Mouse (Mus musculus): ENCODE data around the gene Lgals3bp.
A peak's percentile ranks its signal among the peaks of the same experiment; 100 is the strongest.
"Not testable (repeated sequence)": the region's sequence is repeated elsewhere in the genome, so short reads cannot be mapped to it uniquely, and the experiment has no call there.

Lgals3bp gene

DNA sequence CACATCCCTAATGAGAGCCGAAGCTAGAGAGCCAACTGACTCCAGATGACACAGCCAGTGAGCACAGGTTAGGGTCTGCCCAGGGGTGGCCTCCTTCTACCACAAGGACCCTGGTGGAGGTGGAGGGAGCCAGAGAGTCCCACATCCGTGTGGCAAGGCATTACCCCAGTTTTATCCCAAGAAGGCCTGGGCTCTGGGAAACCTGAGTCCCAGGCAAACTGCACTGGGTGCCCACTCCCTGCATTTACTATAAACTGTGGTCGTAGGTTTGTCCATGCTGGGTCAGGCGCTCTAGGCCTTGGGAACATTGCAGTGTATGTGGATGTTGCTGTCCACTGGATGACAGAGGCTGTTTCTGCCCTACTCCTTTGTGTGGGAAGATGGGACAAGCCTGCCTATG is 697 bp downstream of the Lgals3bp start:
- peak in 1 of 2 experiments; percentile 11 for DNase-seq (ENCODE audit: low spot score in 2 of 2)

GRCm38 (mm10) chr11:118400566-118400936 is 1.3 kb downstream of the Lgals3bp start:
- DNase-seq (ENCODE audit: low spot score in 2 of 2) = peak in 1 of 2 experiments; percentile 13

- DNase-seq (ENCODE audit: low spot score in 2 of 2) = no peak
These were observed 1.9 kb downstream of the Lgals3bp start for GRCm38 (mm10) chr11:118399891-118400565.

GRCm38 (mm10) chr11:118397806-118398530 is 3.9 kb downstream of the Lgals3bp start:
- no peak for DNase-seq (ENCODE audit: low spot score in 2 of 2)

- DNase-seq (ENCODE audit: low spot score in 2 of 2) = no peak
These were observed 7.4 kb downstream of the Lgals3bp start for GRCm38 (mm10) chr11:118394538-118394937.

DNA sequence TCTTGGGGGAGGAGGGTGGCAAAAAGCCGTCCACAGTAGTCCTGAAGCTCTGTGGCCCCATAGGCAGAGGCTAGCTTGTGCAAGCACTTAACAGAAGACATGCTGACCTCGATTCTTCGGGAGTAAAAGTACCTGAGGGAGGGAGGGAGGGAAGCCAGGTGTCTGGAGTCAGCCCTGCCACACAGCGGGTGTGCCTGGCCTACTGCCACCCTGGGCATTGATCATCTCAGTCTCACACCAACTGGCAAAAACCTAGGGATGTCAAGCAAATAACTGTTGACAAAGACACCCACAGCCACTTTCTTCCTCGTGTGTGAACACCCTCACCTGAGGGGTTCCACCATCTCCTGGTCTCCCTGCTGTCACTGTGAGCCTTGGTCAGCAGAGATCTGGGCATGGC is 7.9 kb downstream of the Lgals3bp start:
- no peak for DNase-seq (ENCODE audit: low spot score in 2 of 2)

DNA sequence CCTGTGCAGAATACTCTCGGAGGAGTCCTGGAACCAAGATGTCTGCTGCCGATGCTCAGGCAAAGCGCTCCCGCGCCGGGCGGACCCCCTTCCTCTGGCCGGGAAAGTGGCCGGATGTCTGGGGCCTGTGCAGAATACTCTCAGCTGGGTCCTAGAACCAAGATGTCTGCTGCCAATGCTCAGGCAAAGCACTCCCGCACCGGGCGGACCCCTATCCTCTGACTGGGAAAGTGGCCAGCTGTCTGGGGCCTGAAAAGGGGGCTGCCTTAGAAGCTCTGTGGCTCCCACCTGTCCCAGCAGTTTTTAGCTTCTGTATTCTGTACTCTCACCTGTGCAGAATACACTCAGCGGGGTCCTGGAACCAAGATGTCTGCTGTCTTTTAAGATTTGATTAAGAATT is 14.1 kb downstream of the Lgals3bp start:
- not testable (repeated sequence) for DNase-seq (ENCODE audit: low spot score in 2 of 2)

GRCm38 (mm10) chr11:118379251-118380009 is 22.5 kb downstream of the Lgals3bp start:
- peak; percentile 73 to 91 for DNase-seq (ENCODE audit: low spot score in 2 of 2)

- peak in 1 of 2 experiments; percentile 53 for DNase-seq (ENCODE audit: low spot score in 2 of 2)
These were observed 23.2 kb downstream of the Lgals3bp start for GRCm38 (mm10) chr11:118378656-118379055.

DNA sequence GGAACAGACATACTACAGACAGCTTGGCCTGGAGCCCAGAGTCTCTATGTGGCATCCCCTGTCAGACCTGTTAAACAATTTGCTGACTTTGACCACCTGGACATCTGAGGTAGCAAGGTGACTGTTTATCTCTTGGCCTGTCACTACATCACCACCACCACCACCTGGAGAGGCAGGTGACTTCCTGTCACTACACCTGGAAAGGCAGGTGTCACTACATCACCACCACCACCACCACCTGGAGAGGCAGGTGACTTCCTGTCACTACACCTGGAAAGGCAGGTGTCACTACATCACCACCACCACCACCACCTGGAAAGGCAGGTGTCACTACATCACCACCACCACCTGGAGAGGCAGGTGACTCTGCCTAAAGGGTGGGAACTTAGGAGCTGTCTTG is 25.6 kb downstream of the Lgals3bp start:
- DNase-seq (ENCODE audit: low spot score in 2 of 2) = not testable (repeated sequence)

DNA sequence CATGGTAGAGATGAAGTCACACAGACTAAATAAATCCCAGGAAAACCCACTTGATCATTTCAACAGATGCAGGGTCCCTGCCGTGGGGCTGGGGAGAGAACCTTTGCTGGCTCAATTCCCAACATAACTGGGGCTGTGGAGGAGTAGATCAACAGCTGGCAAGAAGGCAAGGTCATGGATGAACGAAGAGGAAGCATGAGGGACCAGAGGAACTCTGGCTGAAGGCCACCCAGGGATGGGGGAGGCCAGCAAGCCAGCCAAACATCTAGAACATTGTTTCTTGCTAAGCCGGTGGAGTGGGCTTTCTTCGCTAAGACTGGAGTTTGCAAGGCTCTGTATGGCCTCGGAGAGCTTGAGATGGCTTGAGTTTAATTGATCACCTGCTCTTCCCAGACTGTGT is 26.0 kb downstream of the Lgals3bp start:
- DNase-seq (ENCODE audit: low spot score in 2 of 2) = no peak

GRCm38 (mm10) chr11:118375461-118375860 is 26.4 kb downstream of the Lgals3bp start:
- DNase-seq (ENCODE audit: low spot score in 2 of 2) = no peak

- DNase-seq (ENCODE audit: low spot score in 2 of 2) = no peak
These were observed 26.9 kb downstream of the Lgals3bp start for GRCm38 (mm10) chr11:118375006-118375405.

GRCm38 (mm10) chr11:118374506-118374905 is 27.4 kb downstream of the Lgals3bp start:
- DNase-seq (ENCODE audit: low spot score in 2 of 2) = no peak

DNA sequence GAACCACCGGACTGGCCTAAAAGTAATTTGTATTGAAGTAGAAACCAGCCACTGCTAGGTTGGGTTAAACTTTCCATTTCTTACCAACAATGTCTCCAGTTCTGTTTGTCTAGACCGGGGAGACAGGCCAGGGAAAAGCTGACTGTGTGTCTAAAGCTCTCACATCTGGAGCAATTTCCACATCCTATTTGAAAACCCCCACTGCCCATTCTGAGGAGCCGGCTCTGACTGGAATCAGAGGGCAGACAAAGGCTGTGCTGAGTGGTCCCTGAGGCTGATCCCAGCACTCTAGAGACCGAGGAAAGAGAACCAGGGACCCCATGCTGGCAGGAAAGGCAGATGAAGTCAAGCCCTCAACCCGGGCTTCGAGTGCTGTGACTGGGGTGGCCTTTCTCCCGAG is 29.3 kb downstream of the Lgals3bp start:
- DNase-seq (ENCODE audit: low spot score in 2 of 2) = no peak

GRCm38 (mm10) chr11:118371876-118372275 is 30.0 kb downstream of the Lgals3bp start:
- no peak for DNase-seq (ENCODE audit: low spot score in 2 of 2)

DNA sequence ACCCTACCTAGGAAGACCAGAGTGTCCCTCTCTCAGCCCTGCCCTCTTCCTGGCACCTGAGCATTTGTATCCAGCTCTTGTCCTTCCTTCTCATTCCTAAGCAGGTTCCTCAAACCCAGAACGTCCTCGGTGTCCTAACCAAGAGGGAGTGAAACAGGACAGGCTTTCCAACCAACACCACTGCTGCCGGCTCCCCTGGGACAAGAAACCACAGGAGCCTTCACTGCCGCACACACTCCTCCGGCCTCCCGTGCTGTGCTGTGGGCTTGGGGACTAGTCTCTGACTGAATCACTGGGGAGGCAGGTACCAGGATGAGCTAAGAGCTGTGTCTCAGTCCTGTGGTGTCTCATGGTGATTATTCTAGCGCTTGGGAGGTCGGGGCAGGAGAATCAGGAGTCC is 32.2 kb downstream of the Lgals3bp start:
- DNase-seq (ENCODE audit: low spot score in 2 of 2) = no peak

- DNase-seq (ENCODE audit: low spot score in 2 of 2) = no peak
These were observed 32.6 kb downstream of the Lgals3bp start for GRCm38 (mm10) chr11:118369251-118369650.

DNA sequence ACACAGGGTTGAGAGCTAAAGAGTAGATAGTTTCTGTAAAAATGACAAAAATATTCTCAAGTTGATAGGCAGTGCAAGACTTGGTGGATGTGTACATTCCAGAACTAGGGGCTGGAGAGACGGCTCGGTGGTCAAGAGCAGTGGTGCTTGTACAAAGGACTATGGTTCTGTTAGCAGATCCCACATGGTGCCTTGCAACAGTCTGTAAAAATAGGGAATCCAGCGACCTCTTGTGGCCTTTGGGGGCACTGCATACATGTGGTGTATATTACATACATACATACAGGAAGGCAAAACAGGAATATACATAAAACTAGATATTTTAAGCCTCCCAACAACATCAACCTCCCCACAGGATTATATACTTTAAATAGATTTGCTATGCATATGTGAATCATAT is 33.6 kb downstream of the Lgals3bp start:
- no peak for DNase-seq (ENCODE audit: low spot score in 2 of 2)

GRCm38 (mm10) chr11:118366559-118366958 is 35.3 kb downstream of the Lgals3bp start:
- no peak for DNase-seq (ENCODE audit: low spot score in 2 of 2)

GRCm38 (mm10) chr11:118366108-118366507 is 35.8 kb downstream of the Lgals3bp start:
- DNase-seq (ENCODE audit: low spot score in 2 of 2) = no peak

- DNase-seq (ENCODE audit: low spot score in 2 of 2) = no peak
These were observed 36.7 kb downstream of the Lgals3bp start for GRCm38 (mm10) chr11:118365171-118365570.

GRCm38 (mm10) chr11:118364021-118364420 is 37.9 kb downstream of the Lgals3bp start:
- DNase-seq (ENCODE audit: low spot score in 2 of 2) = no peak

All from spleen, postnatal 4 days (tissue).